Mouse (Mus musculus) lung, postnatal 14 days (tissue): ENCODE results near the gene Fbxo3.
"Not testable (repeated sequence)": the region's sequence is repeated elsewhere in the genome, so short reads cannot be mapped to it uniquely, and the experiment has no call there.

Experiments
- DNase-seq: peaks from one replicate; pipeline ENCODE4 v3.0.0; 2021

Gene Fbxo3

GRCm38 (mm10) chr2:104027458-104028138, at the start of gene Fbxo3:
Fbxo3 (plus strand) TSS chr2:104027721.
- peak; percentile 89 for DNase-seq

- DNase-seq: peak; percentile 88
These were observed 45.3 kb upstream of the Fbxo3 start for GRCm38 (mm10) chr2:103982250-103982649.

- no peak for DNase-seq
These were observed 44.4 kb upstream of the Fbxo3 start for GRCm38 (mm10) chr2:103983146-103983545.

GRCm38 (mm10) chr2:103987595-103987994, 39.9 kb upstream of the Fbxo3 start:
- DNase-seq: not testable (repeated sequence)

- no peak for DNase-seq
These were observed 37.8 kb upstream of the Fbxo3 start for GRCm38 (mm10) chr2:103989724-103990123.

DNA sequence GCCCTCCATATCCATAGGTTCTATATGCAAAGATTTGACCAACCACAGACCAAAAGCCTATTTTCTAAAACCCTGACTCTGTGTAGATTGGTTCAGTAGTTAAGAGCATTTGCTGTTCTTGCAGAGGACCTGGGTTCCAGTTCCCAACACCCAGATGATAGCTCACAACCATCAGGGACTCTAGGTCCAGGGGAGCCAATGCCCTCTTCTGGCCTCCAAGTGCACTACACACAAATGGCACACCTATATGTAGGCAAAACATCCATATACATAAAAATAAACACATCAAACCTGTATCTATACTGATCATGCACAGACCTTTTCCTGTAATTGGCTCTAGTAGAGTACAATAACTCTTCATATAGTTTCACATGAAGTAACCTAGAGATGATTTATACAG, 36.2 kb upstream of the Fbxo3 start:
- no peak for DNase-seq

DNA sequence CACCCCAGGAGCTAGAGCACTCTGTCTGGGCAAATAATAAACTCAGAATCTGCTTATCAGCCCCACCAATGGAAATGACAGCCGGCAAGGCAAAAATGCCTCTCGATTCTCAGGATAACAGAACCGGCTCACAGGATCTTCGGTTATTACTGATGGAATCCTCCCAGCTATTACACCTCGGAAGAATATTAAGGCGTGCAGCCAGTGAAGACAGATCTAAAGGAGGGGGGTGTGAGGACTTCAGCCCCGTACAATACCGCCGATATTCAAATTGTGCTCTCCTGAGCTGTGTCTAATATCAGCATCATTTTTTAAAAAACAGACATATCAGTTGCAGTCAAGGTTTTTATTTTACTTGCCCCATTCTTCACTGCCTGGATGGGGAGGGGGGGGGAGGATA, 35.4 kb upstream of the Fbxo3 start:
- no peak for DNase-seq

GRCm38 (mm10) chr2:103992618-103993332, 34.7 kb upstream of the Fbxo3 start:
- DNase-seq: no peak

GRCm38 (mm10) chr2:104001076-104001475, 26.4 kb upstream of the Fbxo3 start:
- DNase-seq: no peak

DNA sequence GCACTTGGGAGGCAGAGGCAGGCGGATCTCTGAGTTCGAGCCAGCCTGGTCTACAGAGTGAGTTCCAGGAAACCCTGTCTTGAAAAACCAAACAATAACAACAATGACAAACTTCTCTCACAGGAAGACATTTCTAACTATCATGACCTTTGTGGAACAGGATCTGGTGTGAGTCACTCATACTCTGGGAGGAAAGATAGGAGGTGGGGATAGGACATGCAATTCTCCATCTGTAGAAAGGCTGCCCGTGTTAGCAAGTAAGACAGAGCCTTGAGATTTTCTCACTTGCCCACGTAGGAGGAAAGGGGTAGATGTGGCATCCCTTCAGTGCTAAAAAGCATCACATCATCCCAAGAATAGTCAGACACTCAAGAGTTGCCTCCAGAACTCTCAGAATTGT, 25.7 kb upstream of the Fbxo3 start:
- DNase-seq: no peak

GRCm38 (mm10) chr2:104002711-104003413, 24.7 kb upstream of the Fbxo3 start:
- DNase-seq: peak; percentile 44

- no peak for DNase-seq
These were observed 19.6 kb upstream of the Fbxo3 start for GRCm38 (mm10) chr2:104007793-104008519.

GRCm38 (mm10) chr2:104008853-104009252, 18.7 kb upstream of the Fbxo3 start:
- DNase-seq: not testable (repeated sequence)

- no peak for DNase-seq
These were observed 4.4 kb upstream of the Fbxo3 start for GRCm38 (mm10) chr2:104023096-104023495.

DNA sequence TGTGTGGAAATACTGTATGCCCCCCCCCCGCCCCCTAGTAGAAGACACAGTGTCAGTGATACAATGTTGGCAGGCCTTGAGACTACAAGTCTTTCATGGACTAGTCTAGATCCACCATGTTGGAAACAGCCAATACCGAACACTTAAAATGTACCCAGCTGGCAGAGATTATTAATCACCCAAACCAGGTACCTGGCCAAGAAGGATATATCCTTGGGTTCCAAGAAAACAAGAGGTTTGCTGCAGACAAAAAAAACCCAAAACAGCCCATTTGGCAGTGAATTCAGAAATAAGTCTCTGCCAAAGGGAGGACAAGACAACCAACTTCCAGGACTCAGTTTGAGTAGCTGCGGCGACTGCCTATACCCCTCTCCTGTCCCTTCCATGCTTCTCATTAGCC, 2.9 kb upstream of the Fbxo3 start:
- no peak for DNase-seq

- peak; percentile 9 for DNase-seq
These were observed 710 bp downstream of the Fbxo3 start, which contains the start of gene 4931422A03Rik for GRCm38 (mm10) chr2:104028139-104028723. 4931422A03Rik (minus strand) TSS chr2:104028361.

DNA sequence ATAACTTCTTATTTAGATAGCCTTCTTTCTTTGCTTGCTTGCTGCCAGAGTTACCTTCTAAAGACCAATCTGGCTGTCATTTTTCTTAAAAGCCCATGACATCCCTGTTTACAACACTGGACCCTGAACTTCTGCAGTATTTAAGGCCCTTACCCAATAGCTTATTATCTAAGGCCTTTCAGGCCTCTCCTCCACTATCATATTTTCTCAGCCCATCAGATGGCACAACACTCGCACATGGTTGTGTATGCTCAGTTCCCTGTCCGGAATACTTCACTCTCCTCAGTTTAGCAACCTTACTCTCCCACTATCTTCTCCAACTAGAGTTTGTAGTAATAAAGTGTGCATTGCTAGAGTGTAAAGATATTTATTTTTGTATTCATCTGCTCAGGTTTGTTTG, 1.6 kb downstream of the Fbxo3 start:
- DNase-seq: no peak

DNA sequence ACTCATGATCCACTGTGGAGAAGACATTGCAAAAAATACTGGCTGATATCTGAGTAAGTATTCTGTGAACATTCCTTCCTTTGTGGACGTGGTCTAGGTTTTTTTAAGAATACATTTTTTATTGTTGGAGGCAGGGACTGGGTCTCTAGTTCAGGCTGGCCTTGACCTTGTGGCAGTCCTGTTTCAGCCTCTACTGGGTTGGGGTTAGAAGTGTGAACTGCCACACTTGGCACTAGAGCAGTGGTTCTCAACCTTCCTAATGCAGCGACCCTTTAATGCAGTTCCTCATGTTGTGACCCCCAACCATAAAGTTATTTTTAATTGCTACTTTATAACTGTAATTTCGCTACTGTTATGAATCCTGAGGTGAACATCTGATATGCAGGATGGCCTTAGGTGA, 2.9 kb downstream of the Fbxo3 start:
- no peak for DNase-seq

DNA sequence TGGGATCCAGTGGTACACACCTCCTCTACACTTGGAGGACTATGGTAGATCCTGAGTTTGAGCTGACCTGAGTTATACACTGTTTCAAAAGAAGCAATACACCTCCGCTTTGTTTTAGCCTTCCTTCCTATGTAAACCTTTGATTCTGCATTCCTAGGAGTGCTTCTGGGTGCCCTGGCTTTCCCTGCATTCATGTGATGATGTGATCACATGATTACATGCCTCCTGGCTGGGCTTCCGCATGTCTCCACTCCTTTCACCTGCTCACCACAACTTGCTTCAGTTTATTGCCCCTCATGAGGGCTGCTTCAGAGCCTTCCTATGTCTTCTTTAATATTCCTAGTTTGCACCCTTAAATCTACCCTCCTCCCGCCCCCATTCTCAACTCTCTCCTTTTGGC, 4.5 kb downstream of the Fbxo3 start:
- no peak for DNase-seq

GRCm38 (mm10) chr2:104034832-104035472, 7.4 kb downstream of the Fbxo3 start:
- DNase-seq: peak; percentile 69

GRCm38 (mm10) chr2:104035595-104035994, 8.1 kb downstream of the Fbxo3 start:
- DNase-seq: no peak

- no peak for DNase-seq
These were observed 8.8 kb downstream of the Fbxo3 start for GRCm38 (mm10) chr2:104036316-104036715.
